Mouse (Mus musculus) lung, adult 18-20 months (tissue): ENCODE measurements around the gene Rrm2.

Source experiments
- DNase-seq, 2 experiments: peaks; one replicate each; pipeline ENCODE4 v3.0.0; 2022; ENCODE audit warnings: mixed read lengths in 2 of 2

The Rrm2 gene

DNA sequence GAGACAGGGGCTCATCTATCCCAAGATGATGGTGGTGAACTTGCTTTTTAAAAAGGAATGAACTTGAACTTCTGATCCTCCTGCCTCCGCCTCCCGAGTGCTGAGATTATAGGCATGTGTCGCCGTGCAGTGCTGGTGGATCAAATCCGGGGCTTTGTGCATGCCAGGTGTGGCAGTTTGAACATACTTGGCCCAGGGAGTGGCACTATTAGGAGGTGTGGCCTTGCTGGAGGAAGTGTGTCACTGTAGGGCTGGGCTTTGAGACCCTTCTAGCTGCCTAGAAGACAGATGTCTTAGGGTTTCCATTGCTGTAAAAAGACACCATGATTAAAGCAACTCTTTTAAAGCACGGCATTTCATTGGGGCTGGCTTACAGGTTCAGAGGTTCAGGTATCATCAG, 42.5 kb downstream of the Rrm2 start:
- DNase-seq, result no peak

DNA sequence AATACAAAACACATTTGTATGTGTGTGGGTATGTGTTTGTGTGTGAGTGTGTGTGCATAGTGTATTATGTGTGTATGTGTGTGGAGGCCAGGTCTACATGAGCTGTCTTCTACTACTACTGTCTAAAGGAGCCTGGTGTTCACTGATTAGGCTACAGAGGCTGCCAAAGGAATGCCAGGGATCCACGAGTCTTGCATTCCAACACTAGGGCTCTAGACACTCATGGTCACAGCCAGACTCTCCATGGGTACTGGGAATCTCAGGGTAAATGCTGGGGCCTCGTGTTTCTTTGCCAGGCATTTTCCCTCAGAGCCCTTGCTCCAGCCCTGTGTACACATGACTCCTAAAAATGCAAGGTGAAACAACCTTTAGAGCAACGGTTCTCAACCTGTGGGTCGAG, 45.6 kb downstream of the Rrm2 start:
- no peak for DNase-seq

DNA sequence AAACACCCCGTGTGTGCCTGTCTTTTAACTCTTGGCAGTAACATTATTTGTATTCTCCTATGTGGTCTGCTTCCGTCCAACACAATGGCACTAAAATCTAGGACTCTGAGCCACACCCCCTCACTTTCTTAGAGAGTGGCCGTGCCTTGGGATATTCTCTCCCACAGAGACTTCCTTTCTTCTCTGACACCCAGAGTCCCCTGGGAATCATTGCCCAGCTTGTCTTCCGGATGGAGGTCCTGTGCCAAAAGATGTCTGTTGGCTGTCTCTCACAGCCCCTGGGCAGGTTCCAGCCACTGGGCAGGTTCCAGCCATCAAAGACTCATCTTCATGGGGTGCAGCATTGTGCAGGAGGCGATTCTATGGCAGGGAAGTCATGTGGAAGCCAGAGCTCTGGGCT, 46.7 kb downstream of the Rrm2 start:
- peak in 1 of 2 experiments; percentile 5 for DNase-seq

DNA sequence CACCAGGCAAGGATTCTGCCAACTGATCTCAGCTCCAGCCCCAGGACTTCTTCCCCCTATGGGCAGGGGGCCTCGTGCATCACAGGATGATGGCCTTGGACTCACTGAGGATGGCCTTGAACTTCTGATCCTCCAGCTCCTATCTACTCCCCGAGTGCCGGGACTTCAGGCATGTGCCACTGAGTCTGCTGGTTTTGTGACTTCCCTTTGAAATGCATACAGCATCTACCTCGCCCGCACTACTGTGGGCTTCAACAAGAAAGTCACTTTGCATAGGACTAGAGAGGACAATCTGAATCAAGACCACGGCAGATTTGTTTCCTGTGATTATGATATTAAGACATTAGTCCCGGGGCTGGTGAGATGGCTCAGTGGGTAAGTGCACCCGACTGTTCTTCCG, 47.4 kb downstream of the Rrm2 start:
- DNase-seq, result no peak

DNA sequence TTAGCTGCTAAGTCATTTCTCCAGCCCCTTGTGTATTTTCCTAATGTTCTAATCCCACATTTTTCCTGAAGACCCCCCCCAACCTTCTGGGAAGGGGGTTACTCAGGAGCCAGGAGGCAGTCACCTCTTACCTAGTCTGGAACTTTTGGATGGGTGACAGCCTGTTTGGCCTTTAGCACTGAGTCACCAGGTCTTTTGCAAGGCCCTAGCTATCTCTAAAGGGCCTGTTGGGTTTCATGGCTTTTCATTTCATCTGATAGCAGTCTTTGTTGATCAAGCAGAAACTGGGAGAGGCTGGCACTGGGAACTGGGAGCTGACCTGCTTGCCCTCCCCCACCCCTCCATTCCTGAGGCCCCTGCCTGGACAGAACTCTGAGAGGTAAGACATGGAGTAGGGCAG, 49.3 kb downstream of the Rrm2 start:
- DNase-seq, result no peak

DNA sequence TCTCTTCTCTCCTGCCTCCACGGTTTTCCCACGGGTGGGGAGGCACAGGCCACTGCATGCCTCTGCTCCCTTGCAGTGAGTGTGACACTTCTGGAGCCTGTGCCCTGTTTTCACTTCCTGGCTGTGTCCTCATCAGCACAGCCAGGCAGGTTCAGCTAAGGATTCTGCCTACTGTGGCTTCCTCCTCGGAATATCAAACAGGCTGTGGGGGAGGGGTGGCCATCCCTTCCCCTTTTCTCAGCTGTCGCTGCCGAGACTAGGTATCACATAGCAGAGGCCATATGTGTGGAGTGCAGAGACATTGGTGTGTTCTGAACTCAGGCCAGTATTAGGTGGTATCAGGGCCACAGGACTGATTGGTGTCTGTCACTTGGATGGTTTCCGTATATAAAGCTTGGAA, 50.3 kb downstream of the Rrm2 start:
- DNase-seq, result no peak

DNA sequence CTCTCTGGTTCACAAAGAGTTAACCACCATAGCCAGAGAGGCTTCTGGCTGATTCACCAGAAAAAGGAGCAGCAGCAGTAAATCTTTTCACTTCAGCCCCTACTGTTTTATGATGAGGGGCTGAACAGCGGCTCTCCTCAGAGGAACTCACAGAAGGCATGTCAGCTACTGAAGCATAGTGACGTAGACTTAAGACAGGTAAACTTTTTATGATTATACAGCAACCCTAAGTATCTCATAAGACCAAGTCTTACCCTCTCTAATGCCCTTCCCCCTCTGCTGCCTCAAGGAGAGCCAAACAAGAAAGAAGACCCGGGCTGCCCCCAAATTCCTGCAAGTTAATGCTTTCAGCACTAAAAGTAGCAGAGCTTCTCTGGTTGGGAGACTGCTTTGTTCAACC, 54.2 kb downstream of the Rrm2 start:
- no peak for DNase-seq
